Mouse (Mus musculus) kidney, postnatal 4 days (tissue): ENCODE results near the gene Gamt.
A peak's percentile ranks its signal among the peaks of the same experiment; 100 is the strongest.

Experiments used
- DNase-seq, 2 experiments: peaks; one replicate each; pipeline ENCODE4 v3.0.0; 2021; ENCODE audit warnings: mixed read lengths in 2 of 2

Gamt gene

DNA sequence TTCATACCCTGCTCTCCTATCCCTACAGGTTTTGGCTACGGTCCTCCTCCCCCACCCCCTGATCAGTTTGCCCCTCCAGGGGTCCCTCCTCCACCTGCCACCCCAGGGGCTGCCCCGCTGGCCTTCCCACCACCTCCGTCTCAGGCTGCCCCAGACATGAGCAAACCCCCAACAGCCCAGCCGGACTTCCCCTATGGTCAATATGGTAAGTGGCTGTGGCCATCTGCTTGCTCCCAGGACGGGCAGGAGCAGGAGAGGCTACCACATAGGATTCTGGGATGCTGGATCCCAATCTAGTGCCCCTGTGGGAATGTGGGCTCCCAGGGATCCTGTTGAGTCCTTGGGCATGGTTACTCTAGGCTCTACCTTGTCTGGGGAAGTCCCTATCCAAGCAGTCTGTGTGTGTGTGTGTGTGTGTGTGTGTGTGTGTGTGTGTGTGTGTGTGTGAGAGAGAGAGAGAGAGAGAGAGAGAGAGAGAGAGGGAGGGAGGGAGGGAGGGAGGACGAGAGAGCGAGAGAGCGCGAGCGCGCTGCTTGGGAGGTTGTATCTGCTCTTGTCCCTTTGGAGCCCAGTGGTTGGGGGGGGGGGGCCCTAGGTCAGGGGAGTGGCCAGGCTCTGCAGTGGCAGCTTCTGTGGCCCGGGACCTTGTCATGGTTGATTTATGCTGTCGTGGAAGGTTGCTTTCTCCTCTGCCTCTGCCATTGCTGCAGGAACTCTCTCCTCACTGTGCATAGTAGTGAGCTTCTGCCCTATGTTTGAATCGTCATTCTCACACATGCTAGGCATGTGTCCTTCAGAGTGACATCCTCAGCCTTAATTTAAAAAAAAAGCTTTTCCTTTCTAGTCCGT lies 24.6 kb upstream of the Gamt start:
- DNase-seq = no peak

DNA sequence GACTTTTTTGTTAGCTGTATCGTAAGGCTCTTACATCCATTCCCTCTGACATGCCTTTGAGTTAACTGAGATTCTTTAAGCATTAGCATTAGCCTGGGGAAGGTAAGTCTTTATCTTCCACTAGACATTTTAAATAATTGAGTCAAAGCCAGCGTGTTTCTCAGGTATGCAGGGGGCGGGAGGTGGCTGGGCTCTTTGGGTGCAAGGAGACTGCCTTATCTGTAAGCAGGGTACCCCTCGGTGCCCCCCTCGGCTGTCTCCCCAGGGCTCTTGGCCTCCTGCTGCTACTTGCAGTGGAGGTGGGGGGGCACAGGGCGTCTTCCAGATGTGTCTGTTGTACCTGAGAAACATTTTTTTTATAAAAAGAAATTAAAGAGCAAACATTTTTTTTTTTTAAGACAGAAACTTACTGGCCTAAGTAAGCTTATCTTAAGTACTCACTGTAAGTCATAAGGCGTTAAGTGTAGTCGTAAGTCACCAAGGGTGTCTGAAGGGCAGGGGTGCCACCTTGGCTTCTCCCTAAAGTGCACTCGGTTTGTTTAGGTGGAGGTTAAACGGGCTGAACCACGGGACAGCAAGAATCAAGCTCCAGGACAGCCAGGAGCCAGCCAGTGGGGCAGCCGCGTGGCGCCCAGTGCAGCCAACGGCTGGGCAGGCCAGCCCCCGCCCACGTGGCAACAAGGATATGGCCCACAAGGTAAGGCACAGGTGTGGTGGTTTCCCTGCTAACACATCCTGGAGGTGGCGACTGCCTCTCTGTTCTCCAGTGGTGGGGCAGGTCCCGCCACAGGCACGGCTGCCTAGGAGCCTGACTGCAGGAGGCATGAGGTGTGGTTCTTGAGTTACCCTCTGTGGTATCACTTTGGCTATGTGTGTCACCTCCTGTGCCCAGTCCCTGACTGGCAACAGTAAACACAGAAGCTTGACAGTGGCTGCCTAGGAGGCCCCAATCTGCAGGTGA lies 21.9 kb upstream of the Gamt start:
- peak in 1 of 2 experiments; percentile 37 for DNase-seq

DNA sequence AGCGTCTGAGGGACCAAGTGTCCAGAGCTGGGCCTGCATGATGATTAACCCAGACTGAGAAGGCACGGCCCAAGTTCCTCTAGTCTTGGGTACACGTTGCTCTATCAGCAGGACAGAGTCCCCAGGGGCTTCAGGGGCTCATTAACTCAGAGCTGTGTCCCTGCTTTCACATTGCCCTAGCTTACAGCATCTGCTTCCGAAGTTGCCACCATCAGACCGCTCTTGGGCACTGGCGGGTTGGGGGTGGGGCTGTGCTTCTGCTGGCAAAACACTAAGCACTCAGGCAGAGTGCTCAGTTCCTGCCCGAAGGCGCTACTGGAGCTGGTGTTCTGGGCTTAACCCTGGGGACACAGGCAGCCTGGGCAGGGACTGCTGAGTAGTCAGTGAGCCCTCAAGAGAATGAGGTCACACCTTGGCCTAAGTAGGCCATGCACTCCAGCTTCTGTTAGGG lies 21.1 kb upstream of the Gamt start:
- DNase-seq = peak; percentile 68 to 83

DNA sequence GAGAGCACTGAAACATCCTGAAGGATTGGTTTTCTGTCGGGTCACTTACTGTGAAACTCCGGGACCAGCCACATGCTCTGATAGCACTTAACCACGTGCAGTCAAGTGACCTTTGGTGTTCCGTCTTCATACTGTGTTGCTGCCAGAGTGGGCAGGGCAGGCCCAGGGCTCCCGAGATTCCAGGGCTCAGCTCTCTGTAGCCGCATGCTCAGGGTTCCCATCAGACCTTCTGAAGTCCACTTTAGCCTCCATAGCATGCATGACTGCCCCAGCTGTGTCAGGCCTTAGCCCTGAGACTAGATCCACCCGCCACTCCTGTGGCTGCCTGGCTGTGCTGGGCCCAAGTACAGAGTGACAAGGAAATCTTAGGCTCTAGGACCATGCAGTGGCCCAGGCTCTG lies 20.5 kb upstream of the Gamt start:
- peak; percentile 59 to 76 for DNase-seq

DNA sequence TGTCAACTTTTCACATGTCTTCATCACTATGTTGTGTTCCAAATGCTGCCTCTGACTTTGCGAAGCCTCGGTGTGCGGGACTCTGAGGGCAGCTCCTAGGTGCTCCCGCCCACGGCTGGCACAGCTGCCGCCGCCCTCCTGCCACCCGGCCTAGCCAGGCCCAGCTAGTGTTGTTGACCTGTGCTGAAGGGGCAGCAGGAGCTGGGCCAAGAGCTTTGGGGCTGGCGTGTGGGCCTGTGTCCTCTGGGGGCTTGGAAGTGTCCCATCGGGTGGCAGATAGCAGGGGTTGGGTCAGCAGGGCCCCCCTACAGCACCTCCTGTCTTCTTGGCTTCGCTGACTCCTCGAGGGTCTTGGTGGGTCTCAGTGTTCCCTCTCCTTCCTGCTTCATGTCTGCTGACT lies 18.5 kb upstream of the Gamt start:
- DNase-seq = no peak

DNA sequence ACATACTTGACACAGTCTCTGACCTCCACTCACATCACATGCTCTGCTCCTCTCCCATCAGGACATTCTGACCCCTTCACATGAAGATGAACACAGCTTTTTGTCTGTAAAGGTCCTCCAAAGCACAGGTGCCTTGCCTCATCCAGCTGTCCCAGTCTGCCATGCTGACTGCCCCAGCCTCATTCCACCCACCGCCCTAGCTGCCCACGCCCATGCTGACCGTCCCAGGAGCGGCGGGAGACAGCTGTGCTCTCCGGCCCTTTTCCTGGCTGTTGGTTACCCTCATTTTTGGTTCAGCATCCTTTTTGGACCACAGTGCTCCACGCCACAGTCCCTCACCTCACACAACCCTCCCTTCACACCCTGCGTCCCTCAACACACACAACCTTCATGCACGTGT lies 17.6 kb upstream of the Gamt start:
- no peak for DNase-seq

DNA sequence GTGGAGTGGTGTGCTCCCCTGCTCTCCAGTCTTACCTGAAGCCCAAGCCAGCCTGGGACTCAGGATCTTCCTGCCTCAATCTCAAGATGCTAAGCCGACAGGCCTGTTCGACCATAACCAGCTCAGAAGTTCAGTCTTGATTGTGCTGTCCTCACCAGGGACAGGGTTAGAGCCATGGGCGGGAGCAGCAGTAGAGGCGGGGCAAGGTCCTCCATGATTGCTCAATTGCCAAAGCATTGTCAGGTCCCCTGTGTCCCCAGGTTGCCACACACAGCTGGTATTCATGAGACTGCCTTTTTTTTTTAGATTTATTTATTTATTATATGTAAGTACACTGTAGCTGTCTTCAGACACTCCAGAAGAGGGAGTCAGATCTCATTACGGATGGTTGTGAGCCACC lies 15.4 kb upstream of the Gamt start:
- DNase-seq = no peak

DNA sequence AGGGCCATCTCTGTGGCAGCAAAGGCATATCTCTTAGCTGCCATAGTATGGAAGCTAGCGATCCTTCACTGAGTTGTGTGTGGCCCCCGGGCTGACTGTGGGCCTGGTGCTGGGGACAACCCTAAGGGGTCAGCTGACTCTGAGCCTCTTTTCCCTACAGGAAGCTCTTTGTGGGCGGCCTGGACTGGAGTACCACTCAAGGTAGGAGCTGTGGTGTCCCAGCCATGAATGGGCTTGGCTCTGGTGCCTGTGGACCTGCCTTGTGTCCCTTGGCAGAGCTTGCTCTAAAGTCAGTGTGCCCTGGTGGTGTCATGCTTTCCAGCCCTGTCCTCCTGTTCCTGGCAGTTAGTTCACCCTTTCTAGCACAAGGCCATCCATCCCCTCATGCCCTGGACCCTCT lies 13.0 kb upstream of the Gamt start:
- DNase-seq = no peak

DNA sequence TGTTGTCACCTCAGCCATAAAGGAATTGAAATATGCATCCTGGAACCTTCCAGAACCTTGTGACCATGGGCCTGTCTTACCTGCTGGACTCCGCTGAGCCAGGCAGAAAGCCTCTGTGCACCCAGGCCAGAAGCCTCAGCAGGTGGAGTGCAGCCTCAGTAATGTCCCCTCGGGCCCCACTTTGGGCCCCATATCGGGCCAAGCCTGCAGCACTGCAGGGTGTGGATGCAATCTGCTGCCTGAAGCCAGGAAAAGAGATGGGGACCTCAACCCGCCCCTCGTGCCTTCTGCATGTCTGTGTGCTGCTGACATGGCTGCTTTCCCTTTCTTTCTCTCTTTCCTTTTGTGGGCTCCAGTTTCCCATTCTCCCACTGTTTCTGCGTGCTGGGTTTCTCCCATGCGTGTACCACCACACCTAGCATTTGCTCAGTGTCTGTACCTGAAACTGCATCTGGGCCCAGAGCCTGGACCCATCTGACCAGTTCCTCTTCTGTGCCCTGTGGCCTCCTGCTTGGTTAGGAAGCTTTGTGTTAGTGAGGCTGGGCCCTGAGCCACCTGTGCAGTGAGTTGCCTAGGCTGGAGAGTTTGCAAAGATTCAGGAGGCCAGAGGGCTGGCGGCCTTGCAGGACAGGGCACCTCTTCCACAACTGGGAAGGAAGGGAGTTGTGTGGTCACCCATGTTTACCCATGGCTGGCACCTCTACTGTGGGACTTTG lies 11.2 kb upstream of the Gamt start:
- no peak for DNase-seq

DNA sequence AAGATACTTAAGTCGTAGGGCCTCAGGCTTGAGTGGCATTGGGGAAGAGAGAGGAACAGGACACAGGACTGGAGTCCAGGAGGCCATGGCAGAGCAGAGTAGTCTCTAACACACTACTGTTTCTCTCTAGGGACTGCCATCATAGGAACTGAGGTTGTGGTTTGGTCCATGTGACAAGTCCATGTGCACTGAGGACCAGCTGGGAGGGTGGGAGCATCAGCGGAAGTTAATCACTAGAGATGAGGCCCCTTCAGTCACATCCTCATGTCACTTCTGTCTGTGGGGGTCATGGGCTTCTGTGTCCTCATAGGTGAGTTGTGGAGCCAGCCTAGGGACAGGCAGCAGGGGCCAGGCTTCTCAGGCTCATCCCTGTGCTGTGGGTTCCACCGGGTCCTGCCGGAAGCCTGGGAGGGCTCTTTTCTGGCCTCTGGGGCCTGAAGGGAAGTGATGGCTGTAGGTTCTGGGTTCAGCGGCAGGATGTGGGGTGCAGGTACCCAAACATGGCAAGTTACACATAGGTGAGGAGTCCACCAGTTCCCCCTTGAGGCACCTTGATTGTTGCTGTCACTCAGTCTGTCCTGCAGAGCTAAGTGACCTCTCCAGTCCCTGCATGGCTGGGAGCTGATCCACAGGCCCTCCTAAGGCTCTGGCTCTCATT lies 10.5 kb upstream of the Gamt start:
- DNase-seq = no peak

DNA sequence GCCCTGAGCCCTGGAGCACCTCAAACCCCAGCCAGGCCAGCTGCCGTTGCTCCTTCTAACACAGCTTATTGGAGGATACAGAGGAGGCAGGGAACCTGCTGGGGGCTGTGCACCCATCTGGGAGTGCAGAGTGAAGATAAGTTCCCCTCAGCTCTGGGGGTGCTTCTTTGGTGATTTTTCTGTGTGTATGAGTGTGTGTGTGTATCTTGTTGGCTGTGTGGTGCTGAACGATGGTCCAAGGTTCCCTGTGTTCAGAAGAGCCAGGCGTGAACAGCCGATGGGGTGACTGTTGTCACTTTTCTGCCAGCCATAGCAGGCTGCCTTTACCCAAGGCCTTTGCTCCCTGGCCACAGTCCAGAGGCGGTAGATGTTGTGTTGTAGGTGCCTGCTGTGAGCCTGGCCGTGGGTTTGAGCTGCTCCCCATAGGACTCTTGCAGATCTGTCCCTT lies 9.9 kb upstream of the Gamt start:
- DNase-seq = peak in 1 of 2 experiments; percentile 60

DNA sequence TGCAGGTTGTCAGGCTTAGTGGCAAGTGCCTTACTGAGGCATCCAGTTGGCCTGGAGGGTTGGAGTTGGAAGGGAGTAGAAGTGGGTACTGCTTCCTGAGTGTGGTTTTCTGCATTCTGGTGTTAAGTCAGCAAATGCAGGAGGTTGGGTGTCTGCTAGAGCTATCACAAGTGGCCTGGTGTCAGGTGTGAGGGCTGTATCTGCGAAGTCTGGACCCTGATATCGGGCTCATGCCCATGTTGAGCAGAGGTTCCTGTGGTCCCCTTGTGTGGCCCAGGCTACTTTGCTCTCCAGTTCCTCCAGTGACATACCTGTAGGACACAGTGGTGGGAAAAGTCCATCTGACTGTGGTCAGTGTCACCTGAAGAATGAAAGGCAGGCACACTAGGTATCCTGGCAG lies 9.3 kb upstream of the Gamt start:
- no peak for DNase-seq

DNA sequence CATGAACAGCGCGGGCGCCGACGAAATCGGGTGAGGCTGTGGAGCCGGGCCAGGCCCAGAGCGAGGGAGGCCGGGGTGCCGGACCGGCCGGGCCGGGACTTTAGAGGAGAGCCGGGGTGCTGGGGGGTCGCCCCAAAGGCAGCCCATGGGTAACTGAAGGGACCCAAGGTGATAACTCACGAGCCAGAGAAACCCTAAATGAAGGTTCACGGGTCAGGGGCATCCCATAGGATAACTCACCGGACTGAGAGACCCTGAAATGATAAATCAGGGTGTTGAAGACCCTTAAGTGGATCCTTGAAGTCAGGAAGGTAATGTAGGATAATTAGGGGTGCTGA lies 4.3 kb upstream of the Gamt start:
- no peak for DNase-seq

DNA sequence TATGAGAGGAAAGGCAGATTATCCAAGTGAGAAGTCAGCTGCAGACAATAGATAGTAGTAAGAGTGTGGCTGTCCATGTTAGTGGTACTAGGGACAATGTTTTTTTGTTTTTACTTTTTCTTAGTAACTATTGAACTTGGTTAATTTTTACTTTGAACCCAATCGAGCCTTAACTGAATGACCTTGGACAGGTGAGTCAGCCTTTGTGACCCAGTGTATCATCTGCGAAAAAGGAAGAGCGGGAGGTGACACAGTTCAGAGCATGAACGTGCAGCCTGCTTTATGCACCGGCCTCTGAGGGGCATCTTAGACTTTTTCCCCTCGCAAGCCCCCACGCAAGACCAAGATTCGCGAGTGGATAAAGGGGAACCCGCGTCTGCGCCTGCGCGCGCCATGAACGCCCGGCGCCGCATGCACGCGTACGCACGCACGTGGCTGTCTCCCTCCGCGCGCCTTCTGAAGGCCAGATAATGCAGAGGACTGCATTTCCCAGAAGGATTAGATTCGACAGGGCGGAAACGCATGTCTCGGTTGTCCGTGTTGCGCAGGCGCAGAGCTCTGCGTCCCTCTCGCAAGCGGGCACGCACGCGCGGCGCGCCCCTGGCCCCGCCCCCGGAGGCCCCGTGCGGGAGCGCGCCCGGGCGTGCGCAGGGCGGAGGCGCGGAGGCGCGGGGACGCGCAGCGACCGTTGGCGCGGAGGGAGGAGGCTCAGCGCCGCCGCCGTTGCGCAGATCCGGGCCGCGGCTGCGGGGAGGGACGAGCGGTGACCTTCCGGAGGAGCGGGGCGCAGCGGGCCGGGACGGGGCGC lies 3.7 kb upstream of the Gamt start:
- DNase-seq = peak; percentile 99 to 100

DNA sequence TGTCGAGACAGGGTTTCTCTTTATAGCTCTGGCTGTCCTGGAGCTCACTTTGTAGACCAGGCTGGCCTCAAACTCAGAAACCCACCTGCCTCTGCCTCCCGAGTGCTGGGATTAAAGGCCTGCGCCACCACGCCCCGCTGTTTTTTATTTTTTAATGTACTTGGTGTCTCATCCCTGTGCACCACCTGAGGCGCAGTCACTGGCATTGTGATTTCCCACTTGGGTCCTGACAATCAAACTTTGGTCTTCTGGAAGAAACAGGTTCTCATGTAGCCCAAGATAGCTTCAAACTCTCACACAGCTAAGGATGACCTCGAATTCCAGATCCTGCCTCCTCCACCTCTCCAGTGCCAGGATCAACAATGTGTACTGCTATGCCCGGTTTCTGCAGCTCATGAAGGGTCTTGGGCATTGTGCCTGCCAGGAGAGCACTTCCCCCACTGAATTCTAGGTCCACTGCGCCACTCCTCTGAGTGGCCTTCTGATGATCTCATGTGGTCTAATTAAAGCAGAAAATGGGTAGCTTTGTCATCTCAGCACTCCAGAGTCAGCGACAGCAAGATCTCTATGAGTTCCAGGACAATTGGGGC lies 2.1 kb upstream of the Gamt start:
- DNase-seq = no peak

DNA sequence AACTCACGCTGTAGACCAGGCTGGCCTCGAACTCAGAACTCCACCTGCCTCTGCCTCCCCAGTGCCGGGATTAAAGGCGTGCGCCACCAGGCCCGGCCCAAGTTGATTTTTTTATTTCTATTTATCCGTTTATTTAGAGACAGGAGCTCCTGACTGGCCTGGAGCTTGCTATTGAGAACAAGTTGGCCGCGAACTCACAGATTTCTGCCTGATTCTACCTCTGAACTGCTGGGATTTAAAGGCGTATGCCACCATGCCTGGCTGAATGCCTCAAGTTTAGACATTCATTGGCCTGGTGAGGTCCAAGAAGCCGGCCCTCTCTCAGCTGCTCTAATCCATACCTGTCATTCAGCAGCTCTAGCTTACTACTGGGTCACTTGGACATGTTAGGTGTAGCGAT lies 1.4 kb upstream of the Gamt start:
- no peak for DNase-seq

DNA sequence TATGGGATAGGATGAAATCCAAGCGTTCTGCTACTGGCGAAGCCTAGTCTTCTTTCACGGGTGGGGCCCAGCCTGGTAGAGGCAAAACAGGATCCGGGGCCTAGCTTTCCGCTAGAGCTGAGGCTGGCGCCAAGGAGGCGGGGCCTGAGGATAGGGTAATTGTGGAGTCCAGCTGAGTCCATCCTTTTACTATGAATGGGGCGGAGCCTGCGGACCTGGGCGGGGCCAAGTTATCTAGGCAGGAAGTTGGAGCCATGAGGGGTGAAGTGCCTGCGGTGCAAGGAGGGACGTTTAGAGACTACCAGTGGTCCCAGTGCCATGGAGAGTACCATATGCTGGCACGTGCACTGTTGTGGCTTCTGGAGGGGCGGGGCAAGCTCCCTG lies 765 bp upstream of the Gamt start:
- DNase-seq = peak; percentile 100

DNA sequence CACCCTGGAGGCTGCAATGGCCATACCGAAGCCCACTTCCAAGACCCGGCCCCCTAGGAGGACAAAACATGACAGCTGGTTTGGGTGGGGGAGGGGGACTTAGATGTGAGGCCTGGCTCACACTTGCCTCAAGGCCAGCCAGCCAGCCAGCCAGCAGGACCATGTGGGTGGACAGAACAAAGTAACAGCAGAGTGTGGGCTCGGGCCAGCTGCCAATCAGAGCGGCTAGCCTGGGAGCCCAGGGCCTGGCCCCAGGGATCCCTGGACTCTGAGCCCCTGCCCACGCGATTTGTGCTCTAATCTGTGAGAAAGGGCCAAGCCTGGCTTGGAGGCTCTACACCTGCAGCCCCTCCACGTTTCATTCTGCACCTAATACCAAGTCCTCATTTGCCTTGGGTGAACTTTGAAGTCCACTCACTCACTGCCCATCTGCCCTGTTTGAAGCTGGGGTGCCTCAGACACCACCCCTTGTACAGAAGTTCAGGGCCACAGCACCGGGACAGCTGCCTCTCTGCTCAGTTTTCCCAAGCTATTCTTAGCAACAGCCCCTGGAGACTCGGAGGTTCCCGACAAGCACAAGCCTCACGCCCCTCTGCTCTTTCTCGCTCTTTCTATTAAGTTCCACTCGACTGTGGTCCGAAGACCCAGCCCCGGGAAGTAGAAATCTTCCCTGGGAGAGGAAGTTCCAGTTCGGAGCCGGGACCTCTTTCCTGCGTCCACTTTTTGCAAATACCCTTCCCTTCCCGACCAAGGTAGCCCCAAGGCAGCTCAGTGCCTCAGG lies 761 bp downstream of the Gamt start:
- DNase-seq = peak; percentile 62 to 80

DNA sequence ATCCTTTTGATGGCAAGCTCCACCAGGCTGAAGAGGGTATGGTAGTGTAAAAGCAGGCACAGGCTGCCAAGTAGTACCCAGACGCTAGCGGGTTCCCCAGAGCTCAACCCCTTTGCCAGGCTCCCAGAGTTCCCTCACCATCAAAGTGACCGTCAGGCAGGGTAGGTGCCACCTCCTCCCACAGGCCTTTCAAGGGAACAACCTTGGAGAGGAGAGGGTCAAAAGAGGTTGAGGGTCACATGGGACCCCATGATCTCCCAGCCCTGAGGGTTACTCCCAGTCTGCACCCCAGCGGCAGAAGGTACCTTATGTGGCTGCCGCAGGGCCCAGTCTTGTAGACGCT lies 1.4 kb downstream of the Gamt start:
- no peak for DNase-seq

DNA sequence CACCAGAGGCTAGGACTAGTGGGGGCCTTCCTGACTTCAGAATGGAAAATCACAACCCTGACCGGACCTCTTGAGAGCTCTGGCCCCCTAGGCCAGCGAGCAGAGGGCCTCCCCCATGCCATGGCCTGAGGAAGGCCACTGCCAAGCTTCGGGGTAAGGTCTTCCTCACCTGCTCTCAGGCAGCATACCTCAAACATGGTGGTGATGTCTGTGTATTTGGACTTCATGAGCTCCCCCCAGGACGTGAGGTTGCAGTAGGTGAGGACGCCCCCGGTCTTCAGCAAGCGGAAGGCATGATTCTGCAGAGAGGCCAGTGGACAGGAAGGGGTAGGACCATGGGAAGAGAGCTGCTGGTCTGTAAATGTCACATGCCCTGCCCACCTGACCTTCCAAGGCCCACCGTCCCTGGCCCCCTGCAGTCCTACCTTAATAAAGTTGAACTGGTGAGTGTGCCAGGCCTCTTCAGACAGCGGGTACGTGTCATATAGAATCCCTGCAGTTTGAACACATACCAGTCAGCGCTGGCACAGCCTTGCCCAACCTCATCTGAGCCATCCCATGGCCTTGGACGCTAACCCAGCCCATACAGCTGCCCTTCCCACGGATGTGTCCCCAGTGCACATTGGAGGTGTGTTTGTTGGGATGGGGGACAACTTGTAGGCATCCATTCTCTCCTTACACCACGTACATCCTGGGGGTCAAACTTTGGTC lies 1.9 kb downstream of the Gamt start:
- DNase-seq = no peak
